Mouse (Mus musculus) heart, embryonic 16.5 days (tissue): ENCODE measurements around the gene Egfem1. TPM values are rescaled to one million over a fixed set of nuclear protein-coding genes. Genes with fewer than 3 reads are reported as not detected.

Experiments used
- ATAC-seq: fragments of 200-750 bp; cut with Nextera tagmentation; replicated peaks from 2 replicates; pipeline ENCODE4 v1.8.0; 2017; ENCODE audit warnings: moderate number of reproducible peaks; ENCODE audit not compliant: insufficient read depth, low FRiP score; ENCODE audit errors: extremely low read depth
- H3K27ac ChIP-seq: fragments of 300-500 bp; sonication (generic); 2 replicates; pipeline ENCODE4 v1.5.1; 2014; ENCODE audit warnings: mild to moderate bottlenecking, low read length, control low read depth, moderate library complexity
- H3K27me3 ChIP-seq: fragments of 300-500 bp; sonication (generic); 2 replicates; pipeline ENCODE4 v1.6.1; 2014; ENCODE audit warnings: low read length, mixed read lengths; ENCODE audit not compliant: control insufficient read depth, insufficient read depth
- H3K36me3 ChIP-seq: fragments of 300-500 bp; sonication (generic); 2 replicates; pipeline ENCODE4 v1.6.1; 2014; ENCODE audit not compliant: control insufficient read depth, insufficient read depth
- H3K4me1 ChIP-seq: fragments of 300-500 bp; sonication (generic); 2 replicates; pipeline ENCODE4 v1.6.1; 2014; ENCODE audit warnings: low read length, mixed read lengths; ENCODE audit not compliant: control insufficient read depth, insufficient read depth
- H3K4me2 ChIP-seq: fragments of 300-500 bp; sonication (generic); 2 replicates; pipeline ENCODE4 v1.6.1; 2014; ENCODE audit warnings: low read depth, mild to moderate bottlenecking, control low read depth, low read length
- H3K4me3 ChIP-seq: fragments of 300-500 bp; sonication (generic); 2 replicates; pipeline ENCODE4 v1.5.1; 2014; ENCODE audit warnings: mild to moderate bottlenecking, control low read depth, low read length
- H3K9ac ChIP-seq: fragments of 300-500 bp; sonication (generic); 2 replicates; pipeline ENCODE4 v1.6.1; 2014; ENCODE audit warnings: low read length, control low read depth
- H3K9me3 ChIP-seq: fragments of 300-500 bp; sonication (generic); replicated peaks from 2 replicates; pipeline ENCODE4 v1.6.1; 2016; ENCODE audit warnings: low read length; ENCODE audit not compliant: control insufficient read depth
- WGBS: fragments of 180-500 bp; shearing (Covaris S2); extraction: QIAGEN DNeasy Blood & Tissue Kit; methylation state at CpG from one replicate; pipeline ENCODE4 v1.1.7; 2014; 5-methylcytosine and 5-hydroxymethylcytosine counted together
- polyA plus RNA-seq: library from polyadenylated mRNA; unstranded; fragments of >200 nt; fragmentation: Nextera tagmentation; extraction: Ambion mirVana; gene quantifications from 2 replicates; pipeline ENCODE4 v1.2.1, GENCODE M21; 2015

Gene Egfem1
- polyA plus RNA-seq, 1 experiment from 2014 or later: 0.95 TPM

- Histone ChIP-seq H3K4me1 (no peaks in the 10 kb centered on the region), H3K4me3 (no peak overlapping the region), H3K36me3 (no peaks in the 10 kb centered on the region), H3K9me3 (no peaks in the 10 kb centered on the region), H3K27ac (no peak overlapping the region), H3K9ac (no peak overlapping the region), H3K27me3 (no peaks in the 10 kb centered on the region), H3K4me2 (no peak overlapping the region)
- no peak for ATAC-seq
- WGBS: 73% methylated on average over 1 of the region's 1 CpGs
These were observed 481.3 kb downstream of the Egfem1 start for GRCm38 (mm10) chr3:29563171-29563570.

GRCm38 (mm10) chr3:29578055-29578860 lies 496.4 kb downstream of the Egfem1 start:
- Histone ChIP-seq H3K27me3 (no peaks in the 10 kb centered on the region), H3K36me3 (no peaks in the 10 kb centered on the region), H3K27ac (no peak overlapping the region), H3K9ac (no peak overlapping the region), H3K4me2 (no peak overlapping the region), H3K4me1 (no peaks in the 10 kb centered on the region), H3K4me3 (no peak overlapping the region), H3K9me3 (no peaks in the 10 kb centered on the region)
- WGBS: 63% methylated on average over 5 of the region's 5 CpGs
- no peak for ATAC-seq

GRCm38 (mm10) chr3:29582749-29583148 lies 500.9 kb downstream of the Egfem1 start:
- Histone ChIP-seq H3K4me2 (no peak overlapping the region), H3K27me3 (no peaks in the 10 kb centered on the region), H3K36me3 (no peaks in the 10 kb centered on the region), H3K4me3 (no peak overlapping the region), H3K27ac (no peak overlapping the region), H3K9me3 (no peaks in the 10 kb centered on the region), H3K9ac (no peak overlapping the region), H3K4me1 (no peaks in the 10 kb centered on the region)
- ATAC-seq: no peak
- 53% methylated on average over 8 of the region's 8 CpGs for WGBS

DNA sequence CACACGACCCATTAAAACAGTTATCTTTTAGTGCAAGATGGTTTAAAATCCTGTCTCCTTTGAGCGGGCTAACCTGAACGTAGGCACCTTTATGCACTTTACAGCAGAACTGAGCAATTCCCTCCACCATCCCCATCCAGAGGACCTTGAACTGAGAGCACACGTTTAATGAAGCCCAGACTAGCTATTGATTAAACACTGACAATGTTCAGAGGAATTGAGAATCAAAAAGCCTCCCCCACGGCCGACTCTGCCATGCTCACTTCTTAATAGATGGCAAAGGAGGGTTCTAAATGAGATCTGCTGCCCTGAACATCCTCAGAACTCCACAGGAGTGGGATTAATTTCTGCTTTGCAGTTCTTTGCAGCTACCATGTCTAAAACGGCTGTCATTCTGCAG lies 520.3 kb downstream of the Egfem1 start:
- no peaks in the 10 kb centered on the region for H3K27me3 ChIP-seq
- H3K9me3 ChIP-seq: no peaks in the 10 kb centered on the region
- no peak for ATAC-seq
- H3K27ac ChIP-seq: no peak overlapping the region
- no peak overlapping the region for H3K4me2 ChIP-seq
- no peaks in the 10 kb centered on the region for H3K36me3 ChIP-seq
- WGBS: 66% methylated on average over 7 of the region's 7 CpGs
- H3K9ac ChIP-seq: no peak overlapping the region
- H3K4me3 ChIP-seq: no peak overlapping the region
- no peaks in the 10 kb centered on the region for H3K4me1 ChIP-seq

DNA sequence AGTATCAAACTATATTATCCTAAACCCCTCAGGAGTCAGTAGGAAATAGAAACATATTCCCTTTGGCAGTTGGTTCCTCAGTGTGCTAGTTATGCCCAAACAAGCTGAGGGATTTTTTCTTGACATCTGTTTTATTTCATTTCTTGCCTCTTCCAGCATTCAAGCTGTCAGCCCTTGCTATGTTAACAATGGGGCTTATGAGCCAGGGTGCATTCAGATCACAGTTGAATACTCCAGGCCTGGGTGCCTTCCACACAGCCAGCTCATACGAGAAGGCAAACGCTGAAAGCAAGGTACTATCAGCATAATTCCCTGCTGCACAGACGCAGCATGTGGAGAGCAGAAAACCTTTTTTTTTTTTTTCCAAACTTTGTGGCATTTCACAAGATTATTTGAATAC lies 526.9 kb downstream of the Egfem1 start:
- no peak for ATAC-seq
- H3K27me3 ChIP-seq: no peaks in the 10 kb centered on the region
- H3K4me2 ChIP-seq: no peak overlapping the region
- H3K27ac ChIP-seq: no peak overlapping the region
- no peaks in the 10 kb centered on the region for H3K4me1 ChIP-seq
- H3K9me3 ChIP-seq: no peaks in the 10 kb centered on the region
- H3K9ac ChIP-seq: no peak overlapping the region
- H3K4me3 ChIP-seq: no peak overlapping the region
- no peaks in the 10 kb centered on the region for H3K36me3 ChIP-seq
- 36% methylated on average over 3 of the region's 3 CpGs for WGBS

- Histone ChIP-seq H3K9me3 (no peaks in the 10 kb centered on the region), H3K27ac (no peak overlapping the region), H3K27me3 (no peaks in the 10 kb centered on the region), H3K4me3 (no peak overlapping the region), H3K36me3 (no peaks in the 10 kb centered on the region), H3K9ac (no peak overlapping the region), H3K4me1 (no peaks in the 10 kb centered on the region), H3K4me2 (no peak overlapping the region)
- ATAC-seq: no peak
- WGBS: 74% methylated on average over 2 of the region's 2 CpGs
These were observed 527.4 kb downstream of the Egfem1 start for GRCm38 (mm10) chr3:29609174-29609573.

GRCm38 (mm10) chr3:29619586-29619985 lies 537.8 kb downstream of the Egfem1 start:
- H3K27ac ChIP-seq: no peak overlapping the region
- WGBS: 74% methylated on average over 1 of the region's 1 CpGs
- no peak overlapping the region for H3K9ac ChIP-seq
- H3K36me3 ChIP-seq: no peaks in the 10 kb centered on the region
- no peaks in the 10 kb centered on the region for H3K4me1 ChIP-seq
- no peak for ATAC-seq
- H3K4me3 ChIP-seq: no peak overlapping the region
- no peaks in the 10 kb centered on the region for H3K9me3 ChIP-seq
- no peaks in the 10 kb centered on the region for H3K27me3 ChIP-seq
- no peak overlapping the region for H3K4me2 ChIP-seq

- Histone ChIP-seq H3K9ac (no peak overlapping the region), H3K9me3 (no peaks in the 10 kb centered on the region), H3K27ac (no peak overlapping the region), H3K4me3 (no peak overlapping the region), H3K4me1 (no peaks in the 10 kb centered on the region), H3K36me3 (no peaks in the 10 kb centered on the region), H3K4me2 (no peak overlapping the region), H3K27me3 (no peaks in the 10 kb centered on the region)
- 42% methylated on average over 2 of the region's 2 CpGs for WGBS
- no peak for ATAC-seq
These were observed 558.0 kb downstream of the Egfem1 start for GRCm38 (mm10) chr3:29639819-29640218.

DNA sequence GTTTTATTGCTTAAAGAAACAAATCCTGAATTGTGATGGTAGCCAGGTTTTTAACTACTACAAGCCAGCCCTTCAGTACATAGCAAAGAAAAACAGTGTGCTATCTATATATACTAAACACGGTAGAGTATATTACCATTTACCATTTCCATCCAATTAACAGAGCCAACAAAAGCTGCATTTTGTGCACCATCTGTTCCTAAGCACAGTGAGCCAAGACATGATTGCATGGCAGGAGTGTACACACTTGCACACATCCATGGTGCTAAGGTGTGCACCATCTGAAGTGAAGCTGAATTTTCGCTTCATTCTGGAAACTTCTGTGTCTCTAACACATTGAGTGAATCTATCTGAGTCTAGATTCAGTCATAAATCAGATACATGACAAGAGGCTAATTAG lies 585.0 kb downstream of the Egfem1 start:
- Histone ChIP-seq H3K36me3 (no peaks in the 10 kb centered on the region), H3K27me3 (no peaks in the 10 kb centered on the region), H3K4me1 (no peaks in the 10 kb centered on the region), H3K27ac (no peak overlapping the region), H3K9me3 (no peaks in the 10 kb centered on the region), H3K4me3 (no peak overlapping the region), H3K9ac (no peak overlapping the region), H3K4me2 (no peak overlapping the region)
- ATAC-seq: no peak
- WGBS: 81% methylated on average over 2 of the region's 2 CpGs
